Mouse (Mus musculus): Measurements from ENCODE around the gene Gm49630.
"Not testable (repeated sequence)": the region's sequence is repeated elsewhere in the genome, so short reads cannot be mapped to it uniquely, and the experiment has no call there.

- not testable (repeated sequence) for TF ChIP-seq CTCF (IDR thresholded peaks at IDR 0.05; ENCODE audit: control insufficient read depth, insufficient read depth, insufficient read length); MAX (IDR thresholded peaks at IDR 0.05)
Observed at GRCm38 (mm10) chr17:7337381-7337780, 34.4 kb downstream of the Gm49630 start.

Measured in C2C12 (cell line).